In genomic region chr13:30932972-30933371, GRCm38 (mm10) we compare ENCODE assay signal across 23 mouse cellular contexts. TPM values are rescaled to one million over a fixed set of nuclear protein-coding genes. Genes with fewer than 3 reads are reported as not detected.
A peak's percentile ranks its signal among the peaks of the same experiment; 100 is the strongest.
DNase-seq lines count a peak whose midpoint lies in the region; ATAC-seq lines count a peak whose summit lies in the region.
"Had no signal": no experiment of that assay in that cellular context is flagged by ENCODE, and none has a peak within 500 bp of the region (broad histone marks: within the 10 kb centered on the region; RNA-seq: fewer than 3 reads in every experiment).

No protein-coding gene starts in this region.

- WGBS in heart, embryonic 10.5 days, result 82% methylated on average over 6 of the region's 6 CpGs
- WGBS in forebrain, embryonic 10.5 days, result 81% methylated on average over 6 of the region's 6 CpGs

- no peak for ATAC-seq in monocyte, adult 5-6 weeks (replicated peaks; ENCODE audit: insufficient number of reproducible peaks, low FRiP score, low TSS enrichment, poor library complexity, severe bottlenecking)
- ATAC-seq: midbrain, embryonic 16.5 days had no signal

- H3K4me1 ChIP-seq in heart, embryonic 10.5 days, result peaks cover 6% of the 10 kb centered on the region; the same call in 1 of the 2 replicates
- no peaks in the 10 kb centered on the region for H3K4me1 ChIP-seq in brown adipose tissue, adult 24 weeks (ENCODE audit: control insufficient read depth, insufficient read depth, insufficient read length, low read length)
- H3K4me1 ChIP-seq in forebrain, embryonic 10.5 days, result no peaks in the 10 kb centered on the region
- H3K4me1 ChIP-seq: embryonic facial prominence, embryonic 12.5 days; neural tube, embryonic 13.5 days had no signal

- H3K9me3 ChIP-seq in heart, embryonic 10.5 days, result no peaks in the 10 kb centered on the region
- H3K9me3 ChIP-seq in forebrain, embryonic 10.5 days, result no peaks in the 10 kb centered on the region
- H3K9me3 ChIP-seq: embryonic facial prominence, embryonic 12.5 days; liver, embryonic 15.5 days; neural tube, embryonic 13.5 days had no signal

- no peak overlapping the region for H3K4me3 ChIP-seq in heart, embryonic 10.5 days
- H3K4me3 ChIP-seq in brown adipose tissue, adult 24 weeks (ENCODE audit: insufficient read depth, low read depth, low read length), result no peak overlapping the region
- no peak overlapping the region for H3K4me3 ChIP-seq in forebrain, embryonic 10.5 days
- H3K4me3 ChIP-seq: embryonic facial prominence, embryonic 12.5 days; liver, embryonic 15.5 days; neural tube, embryonic 13.5 days had no signal

- H3K36me3 ChIP-seq in heart, embryonic 10.5 days, result peaks cover 12% of the 10 kb centered on the region; the same call in 1 of the 2 replicates
- peaks cover 10% of the 10 kb centered on the region; the same call in 1 of the 2 replicates for H3K36me3 ChIP-seq in forebrain, embryonic 10.5 days (replicated peaks)

- H3K27ac ChIP-seq in heart, embryonic 10.5 days, result no peak overlapping the region
- peak overlapping the region; percentile 62 for H3K27ac ChIP-seq in brown adipose tissue, adult 24 weeks (replicated peaks; ENCODE audit: low read depth, low read length)
- H3K27ac ChIP-seq in forebrain, embryonic 10.5 days, result no peak overlapping the region
- H3K27ac ChIP-seq: embryonic facial prominence, embryonic 12.5 days; hindbrain, embryonic 14.5 days; liver, embryonic 15.5 days; neural tube, embryonic 13.5 days had no signal

- DNase-seq in heart, adult 8-10 months (ENCODE audit: low spot score), result peak; percentile 25
- DNase-seq in heart, embryonic 10.5 days (ENCODE audit: low spot score), result no peak
- DNase-seq in A20 (ENCODE audit: low read depth, low spot score), result peak; percentile 72
- DNase-seq in naive thymus-derived CD4-positive, alpha-beta T cell, adult 2 months (ENCODE audit: low read depth), result peak; percentile 78
- no peak for DNase-seq in forebrain, embryonic 10.5 days (ENCODE audit: extremely low spot score, low spot score)
- no peak for DNase-seq in ovary, postnatal 14 days (ENCODE audit: low spot score)
- DNase-seq: cerebellum, postnatal 14 days; kidney, adult 18-20 months; kidney, postnatal 14 days; left cerebral cortex, postnatal 4 days; right cerebral cortex, adult 18-20 months; spleen, adult 18-20 months; thymus, postnatal 25 days had no signal

- no peaks in the 10 kb centered on the region for H3K27me3 ChIP-seq in heart, embryonic 10.5 days (ENCODE audit: insufficient read depth, poor library complexity, severe bottlenecking)
- H3K27me3 ChIP-seq in forebrain, embryonic 10.5 days (ENCODE audit: poor library complexity, severe bottlenecking), result no peaks in the 10 kb centered on the region
- H3K27me3 ChIP-seq: embryonic facial prominence, embryonic 12.5 days; liver, embryonic 15.5 days; neural tube, embryonic 13.5 days had no signal

RNA-seq across cellular contexts. Expression of gene Hus1b, which starts 14.6 kb away (rescaled TPM):
- under 1 TPM in 3 of 4 experiments, not detected in 1; 0.28 to 0.55 (median 0.35) TPM for total RNA-seq in heart, adult 8-10 months (2022)
- 0.11 and 0.12 TPM in 2 replicates for polyA plus RNA-seq in heart, embryonic 10.5 days (2016; fragmentation: Nextera tagmentation; extraction: Ambion mirVana)
- polyA plus RNA-seq in brown adipose tissue, adult 24 weeks (2012; ENCODE audit: insufficient read depth, insufficient read length, missing spikeins), result not detected in 2 replicates
- not detected in 2 replicates for polyA plus RNA-seq in forebrain, embryonic 10.5 days (2016; fragmentation: Nextera tagmentation; extraction: Ambion mirVana)
- 3.5 to 7.2 TPM (median 4.6 TPM) in 3 replicates for total RNA-seq in monocyte, adult 5-6 weeks (2017)
- polyA plus RNA-seq: heart, postnatal 0 days; hindbrain, embryonic 14.5 days; liver, embryonic 15.5 days; midbrain, embryonic 16.5 days; neural tube, embryonic 13.5 days; stomach, embryonic 16.5 days had no signal

RNA-seq across cellular contexts. Expression of gene Exoc2, which starts 40.9 kb away (rescaled TPM):
- total RNA-seq in heart, adult 8-10 months (2022), result 10 to 100 TPM; 13.1 to 17.2 (median 15.6) TPM
- 26.4 and 31.0 TPM in 2 replicates for polyA plus RNA-seq in heart, embryonic 10.5 days (2016; fragmentation: Nextera tagmentation; extraction: Ambion mirVana)
- polyA plus RNA-seq in brown adipose tissue, adult 24 weeks (2012; ENCODE audit: insufficient read depth, insufficient read length, missing spikeins), result 9.1 and 9.2 TPM in 2 replicates
- 32.7 and 33.8 TPM in 2 replicates for polyA plus RNA-seq in forebrain, embryonic 10.5 days (2016; fragmentation: Nextera tagmentation; extraction: Ambion mirVana)
- 48.1 to 83.7 TPM (median 55.4 TPM) in 3 replicates for total RNA-seq in monocyte, adult 5-6 weeks (2017)

RNA-seq across cellular contexts. Expression of gene Gm5447, which starts 41.0 kb away (rescaled TPM):
- total RNA-seq in heart, adult 8-10 months (2022), result not detected
- 0.11 TPM in 1 of 2 replicates, not detected in the other for polyA plus RNA-seq in heart, embryonic 10.5 days (2016; fragmentation: Nextera tagmentation; extraction: Ambion mirVana)
- not detected in 2 replicates for polyA plus RNA-seq in brown adipose tissue, adult 24 weeks (2012; ENCODE audit: insufficient read depth, insufficient read length, missing spikeins)
- 0.09 and 0.10 TPM in 2 replicates for polyA plus RNA-seq in forebrain, embryonic 10.5 days (2016; fragmentation: Nextera tagmentation; extraction: Ambion mirVana)
- total RNA-seq in monocyte, adult 5-6 weeks (2017), result 1.2 TPM in 1 of 3 replicates, not detected in the others
- total RNA-seq: heart, adult 18-20 months had no signal
- polyA plus RNA-seq: heart, postnatal 0 days; hindbrain, embryonic 14.5 days; midbrain, embryonic 16.5 days; neural tube, embryonic 13.5 days had no signal

Comparison
In these comparisons a context has a peak if more than half of its experiments do, and no peak if none do; other contexts are left out.
1. DNase-seq: peak in heart, adult 8-10 months (single experiment), A20 (single experiment) and naive thymus-derived CD4-positive, alpha-beta T cell, adult 2 months (single experiment); none in heart, embryonic 10.5 days (single experiment), forebrain, embryonic 10.5 days (single experiment) and ovary, postnatal 14 days (single experiment).